Comparison of ENCODE assay signal across 8 mouse cellular contexts in the genomic region with DNA sequence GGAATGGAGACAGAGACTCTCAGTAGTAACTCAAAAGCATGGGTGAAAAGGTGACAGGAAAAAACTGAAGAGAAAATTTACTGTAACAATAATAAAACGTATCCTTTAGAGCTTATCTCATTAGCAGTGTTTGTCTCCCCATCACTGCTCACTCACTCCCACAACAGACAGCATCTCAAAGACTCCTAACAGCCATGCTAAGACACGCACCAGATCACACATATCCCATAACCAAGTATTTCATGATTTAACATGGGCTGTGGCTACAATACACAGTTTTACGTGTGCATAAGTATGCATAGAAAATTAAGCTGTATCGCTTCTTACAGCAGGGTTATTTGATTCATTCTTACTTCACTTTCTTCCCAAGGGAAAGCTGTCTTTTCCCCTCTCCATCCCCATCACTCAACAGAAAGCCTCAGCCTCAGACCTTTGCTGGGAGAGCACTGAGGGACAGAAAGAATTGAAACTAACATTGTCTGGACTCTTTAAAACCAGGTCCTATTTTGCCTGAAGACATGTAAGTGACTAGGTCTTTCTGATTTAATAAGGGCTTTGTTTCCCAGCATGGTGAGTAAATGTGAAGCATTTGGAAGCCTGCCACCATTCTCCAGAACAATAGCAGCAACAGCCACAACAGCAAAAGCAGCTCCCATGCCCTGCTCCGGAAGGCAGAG. TPM values are rescaled to one million over a fixed set of nuclear protein-coding genes. Genes with fewer than 3 reads are reported as not detected.
DNase-seq lines count a peak whose midpoint lies in the region; ATAC-seq and TF ChIP-seq lines count a peak whose summit lies in the region.

No protein-coding gene starts in this region.

- H3K4me3 ChIP-seq in hindbrain, postnatal 0 days (ENCODE audit: low read length): no peak overlapping the region
- H3K4me3 ChIP-seq in neural tube, embryonic 12.5 days: no peak overlapping the region

- peaks cover 14% of the 10 kb centered on the region for H3K4me1 ChIP-seq in hindbrain, postnatal 0 days (ENCODE audit: insufficient read depth, low read length)
- H3K4me1 ChIP-seq in neural tube, embryonic 12.5 days: peaks cover 14% of the 10 kb centered on the region

- no peak overlapping the region for H3K4me2 ChIP-seq in hindbrain, postnatal 0 days (ENCODE audit: low read depth, low read length)
- 0 out of 2 replicates have a peak overlapping the region, but pooled peaks have one; percentile 7 for H3K4me2 ChIP-seq in neural tube, embryonic 12.5 days (replicated peaks)

- H3K27ac ChIP-seq in hindbrain, postnatal 0 days: peak overlapping the region; percentile 68
- no peak overlapping the region for H3K27ac ChIP-seq in neural tube, embryonic 12.5 days

- 0 out of 2 replicates have a peak overlapping the region, but pooled peaks have one; percentile 17 for H3K9ac ChIP-seq in hindbrain, postnatal 0 days (replicated peaks; ENCODE audit: low read length)
- no peak overlapping the region for H3K9ac ChIP-seq in neural tube, embryonic 12.5 days

- TF ChIP-seq CTCF in hindbrain, postnatal 0 days (IDR thresholded peaks at IDR 0.05; ENCODE audit: low read depth): no peak

- no peaks in the 10 kb centered on the region for H3K36me3 ChIP-seq in hindbrain, postnatal 0 days (ENCODE audit: insufficient read depth, low read length)
- no peaks in the 10 kb centered on the region for H3K36me3 ChIP-seq in neural tube, embryonic 12.5 days

- intact Hi-C loops in left cerebral cortex, postnatal 4 days (cut with DNase I): no loop called here

- 0 out of 2 replicates have a peak, but pooled peaks have one; percentile 55 for ATAC-seq in hindbrain, postnatal 0 days
- ATAC-seq in neural tube, embryonic 12.5 days (ENCODE audit: low FRiP score, low read depth): peak; percentile 29; the same call in 1 of the 2 replicates

- peak; percentile 73 for DNase-seq in NIH3T3 (ENCODE audit: low read depth)
- peak; percentile 83 for DNase-seq in brain, adult 2 months (ENCODE audit: low read depth, low spot score)
- DNase-seq in gastrocnemius, postnatal 25 days: peak; percentile 33
- DNase-seq in hindbrain, postnatal 0 days (ENCODE audit: low spot score): peak; percentile 64
- DNase-seq in left cerebral cortex, postnatal 4 days: peak; percentile 7
- DNase-seq in testis, postnatal 10 days (ENCODE audit: low spot score): no peak
- no peak for DNase-seq in B cell, adult 2 months

- 17% methylated on average over 5 of the region's 5 CpGs for WGBS in hindbrain, postnatal 0 days
- WGBS in neural tube, embryonic 12.5 days: 51% methylated on average over 5 of the region's 5 CpGs

- H3K9me3 ChIP-seq in hindbrain, postnatal 0 days (ENCODE audit: low read length): no peaks in the 10 kb centered on the region
- H3K9me3 ChIP-seq in neural tube, embryonic 12.5 days: no peaks in the 10 kb centered on the region

- H3K27me3 ChIP-seq in hindbrain, postnatal 0 days (ENCODE audit: insufficient read depth, low read length): no peaks in the 10 kb centered on the region
- no peaks in the 10 kb centered on the region for H3K27me3 ChIP-seq in neural tube, embryonic 12.5 days (replicated peaks)

RNA-seq across cellular contexts. Expression of gene Fam126a, which starts 37.5 kb away (rescaled TPM):
- 1 to 10 TPM; 7.1 to 8.1 TPM for total RNA-seq in gastrocnemius, postnatal 25 days (2021)
- total RNA-seq in hindbrain, postnatal 0 days (2014; rRNA removed): 24.5 and 26.6 TPM in 2 replicates
- 16.5 and 17.7 TPM in 2 replicates for polyA plus RNA-seq in hindbrain, postnatal 0 days (2015; fragmentation: Nextera tagmentation; extraction: Ambion mirVana)
- 10 to 100 TPM; 62.8 to 73.1 TPM for total RNA-seq in left cerebral cortex, postnatal 4 days (2021)
- polyA plus RNA-seq in neural tube, embryonic 12.5 days (2016; fragmentation: Nextera tagmentation; extraction: Ambion mirVana): 41.0 and 42.6 TPM in 2 replicates

Comparison
In these comparisons a context has a peak if more than half of its experiments do, and no peak if none do; other contexts are left out.
1. DNase-seq: peak in NIH3T3 (single experiment), brain, adult 2 months (single experiment), gastrocnemius, postnatal 25 days (single experiment), hindbrain, postnatal 0 days (single experiment) and left cerebral cortex, postnatal 4 days (single experiment); none in testis, postnatal 10 days (single experiment) and B cell, adult 2 months (0 of 2).